Mouse (Mus musculus): ENCODE measurements at regions not wholly inside any gene's neighbourhood (a gene's known extent, or its start where the extent isn't known, plus 50 kb on each side); places are given as distances from the start of the nearest gene placed in this dataset.

DNA sequence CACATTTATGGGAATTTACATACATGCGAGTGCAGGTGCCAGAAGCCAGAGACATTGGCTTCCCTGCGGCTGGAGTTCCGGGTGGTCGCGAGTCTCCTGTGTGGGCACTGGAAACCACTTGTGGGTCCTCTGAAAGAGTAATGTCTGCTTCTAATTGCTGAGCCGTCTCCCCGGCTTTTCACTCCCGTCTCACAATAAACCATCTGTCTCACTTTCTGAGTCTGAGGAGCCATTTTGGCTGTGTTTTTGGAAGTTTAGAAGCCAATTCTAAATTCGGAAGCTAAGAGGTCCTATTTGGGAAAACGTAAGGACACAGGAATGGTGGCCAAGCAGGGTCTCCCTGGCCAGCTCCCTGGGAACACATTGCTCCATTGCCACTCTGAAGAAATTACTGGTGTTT, 81.9 kb upstream of the Hnrnpk start:
- no peak for TF ChIP-seq CTCF (IDR thresholded peaks at IDR 0.05; ENCODE audit: low read depth)
- TF ChIP-seq EP300 (IDR thresholded peaks at IDR 0.05; ENCODE audit: low read depth) = no peak
